Mouse (Mus musculus) forebrain, embryonic 15.5 days (tissue): ENCODE results near the gene Rom1. TPM values are rescaled to one million over a fixed set of nuclear protein-coding genes. Genes with fewer than 3 reads are reported as not detected.
"Not testable (repeated sequence)": the region's sequence is repeated elsewhere in the genome, so short reads cannot be mapped to it uniquely, and the experiment has no call there.

ENCODE experiments used
- ATAC-seq: fragments of 200-750 bp; cut with Nextera tagmentation; replicated peaks from 2 replicates; pipeline ENCODE4 v1.8.0; 2017; ENCODE audit warnings: mild to moderate bottlenecking, moderate TSS enrichment, moderate library complexity
- H3K27ac ChIP-seq: fragments of 300-500 bp; sonication (generic); replicated peaks from 2 replicates; pipeline ENCODE4 v1.5.1; 2015; ENCODE audit warnings: mild to moderate bottlenecking, inconsistent platforms
- H3K27me3 ChIP-seq: fragments of 300-500 bp; sonication (generic); 2 replicates; pipeline ENCODE4 v1.6.1; 2015; ENCODE audit warnings: inconsistent platforms
- H3K36me3 ChIP-seq: fragments of 300-500 bp; sonication (generic); 2 replicates; pipeline ENCODE4 v1.6.1; 2015; ENCODE audit warnings: mild to moderate bottlenecking, inconsistent platforms
- H3K4me1 ChIP-seq: fragments of 300-500 bp; sonication (generic); 2 replicates; pipeline ENCODE4 v1.6.1; 2015; ENCODE audit warnings: inconsistent platforms
- H3K4me2 ChIP-seq: fragments of 300-500 bp; sonication (generic); replicated peaks from 2 replicates; pipeline ENCODE4 v1.6.1; 2015; ENCODE audit warnings: mild to moderate bottlenecking, inconsistent platforms
- H3K4me3 ChIP-seq: fragments of 300-500 bp; sonication (generic); 2 replicates; pipeline ENCODE4 v1.5.1; 2015; ENCODE audit warnings: mild to moderate bottlenecking, inconsistent platforms
- H3K9ac ChIP-seq: fragments of 300-500 bp; sonication (generic); replicated peaks from 2 replicates; pipeline ENCODE4 v1.6.1; 2015; ENCODE audit warnings: mild to moderate bottlenecking, inconsistent platforms
- H3K9me3 ChIP-seq: fragments of 300-500 bp; sonication (generic); 2 replicates; pipeline ENCODE4 v1.6.1; 2016; ENCODE audit warnings: inconsistent platforms
- WGBS: fragments of 180-500 bp; shearing (Covaris S2); methylation state at CpG from one replicate; pipeline ENCODE4 v1.1.7; 2015; ENCODE audit warnings: mixed read lengths; 5-methylcytosine and 5-hydroxymethylcytosine counted together
- polyA plus RNA-seq: library from polyadenylated mRNA; unstranded; fragments of >200 nt; fragmentation: Nextera tagmentation; extraction: Ambion mirVana; gene quantifications from 2 replicates; pipeline ENCODE4 v1.2.1, GENCODE M21; 2015

Gene Rom1
- polyA plus RNA-seq, result 0.87 and 1.5 TPM in 2 replicates

- ATAC-seq, result peak; percentile 64
- H3K27ac ChIP-seq, result peak within 1 kb of the TSS; percentile 12; the same call in 1 of the 2 replicates
Measured at GRCm38 (mm10) chr19:8929224-8930088, at the start of gene Rom1, which contains the start of gene Eml3. TSS of gene Rom1 (minus strand) at chr19:8929356. TSS of gene Eml3 (plus strand) at chr19:8929552.

GRCm38 (mm10) chr19:8976535-8976934 is 47.4 kb upstream of the Rom1 start:
- Histone ChIP-seq H3K36me3 (peaks cover 89% of the 10 kb centered on the region), H3K27ac (no peak overlapping the region), H3K4me3 (no peak overlapping the region), H3K9me3 (no peaks in the 10 kb centered on the region), H3K4me2 (no peak overlapping the region), H3K4me1 (peaks cover 3% of the 10 kb centered on the region), H3K9ac (no peak overlapping the region), H3K27me3 (no peaks in the 10 kb centered on the region)
- WGBS, result 38% methylated on average over 3 of the region's 3 CpGs
- peak; percentile 42; the same call in 1 of the 2 replicates for ATAC-seq

More at GRCm38 (mm10) chr19:8929224-8930088, at the start of gene Rom1, which contains the start of gene Eml3:
- Histone ChIP-seq H3K9ac (peak within 1 kb of the TSS; percentile 59), H3K4me1 (peaks cover 16% of the 10 kb centered on the region), H3K4me3 (peak within 1 kb of the TSS; percentile 50), H3K27me3 (no peaks in the 10 kb centered on the region), H3K36me3 (peaks cover 26% of the 10 kb centered on the region), H3K4me2 (peak within 1 kb of the TSS; percentile 67), H3K9me3 (no peaks in the 10 kb centered on the region)
- WGBS, result under 1% methylated on average over 64 of the region's 74 CpGs

GRCm38 (mm10) chr19:8975491-8975890 is 46.3 kb upstream of the Rom1 start:
- ATAC-seq, result no peak
- 97% methylated on average over 2 of the region's 2 CpGs for WGBS
- Histone ChIP-seq H3K27me3 (no peaks in the 10 kb centered on the region), H3K36me3 (peaks cover 98% of the 10 kb centered on the region), H3K9me3 (no peaks in the 10 kb centered on the region), H3K4me2 (no peak overlapping the region), H3K4me3 (no peak overlapping the region), H3K4me1 (no peaks in the 10 kb centered on the region), H3K9ac (no peak overlapping the region), H3K27ac (no peak overlapping the region)

GRCm38 (mm10) chr19:8974638-8975037 is 45.5 kb upstream of the Rom1 start:
- H3K27ac ChIP-seq, result no peak overlapping the region
- 84% methylated on average over 1 of the region's 1 CpGs for WGBS
- no peaks in the 10 kb centered on the region for H3K27me3 ChIP-seq
- no peak overlapping the region for H3K4me3 ChIP-seq
- H3K9ac ChIP-seq, result no peak overlapping the region
- H3K9me3 ChIP-seq, result no peaks in the 10 kb centered on the region
- no peak overlapping the region for H3K4me2 ChIP-seq
- no peak for ATAC-seq
- H3K4me1 ChIP-seq, result no peaks in the 10 kb centered on the region
- H3K36me3 ChIP-seq, result peaks cover 98% of the 10 kb centered on the region

GRCm38 (mm10) chr19:8972491-8972890 is 43.3 kb upstream of the Rom1 start:
- not testable (repeated sequence) for H3K27ac ChIP-seq, H3K9me3 ChIP-seq, H3K9ac ChIP-seq, ATAC-seq, H3K4me2 ChIP-seq, H3K27me3 ChIP-seq, H3K4me3 ChIP-seq
- peaks cover 15% of the 10 kb centered on the region for H3K4me1 ChIP-seq
- 90% methylated on average over 8 of the region's 8 CpGs for WGBS
- peaks cover 90% of the 10 kb centered on the region for H3K36me3 ChIP-seq

GRCm38 (mm10) chr19:8967893-8968292 is 38.7 kb upstream of the Rom1 start:
- 6% methylated on average over 9 of the region's 9 CpGs for WGBS

GRCm38 (mm10) chr19:8967373-8967743 is 38.2 kb upstream of the Rom1 start:
- H3K36me3 ChIP-seq, result peaks cover 78% of the 10 kb centered on the region
- ATAC-seq, result no peak
- WGBS, result under 1% methylated on average over 8 of the region's 8 CpGs

More at GRCm38 (mm10) chr19:8967893-8968292, 38.7 kb upstream of the Rom1 start:
- no peak for ATAC-seq
- Histone ChIP-seq H3K9ac (peak overlapping the region; percentile 80), H3K4me1 (peaks cover 24% of the 10 kb centered on the region), H3K9me3 (no peaks in the 10 kb centered on the region), H3K27ac (peak overlapping the region; percentile 87; the same call in 1 of the 2 replicates), H3K27me3 (no peaks in the 10 kb centered on the region), H3K4me3 (peak overlapping the region; percentile 83), H3K36me3 (peaks cover 78% of the 10 kb centered on the region), H3K4me2 (peak overlapping the region; percentile 59)

GRCm38 (mm10) chr19:8966590-8967372 is 37.6 kb upstream of the Rom1 start, which contains the start of gene Eef1g:
TSS of gene Eef1g (plus strand) at chr19:8967041.
- Histone ChIP-seq H3K36me3 (peaks cover 76% of the 10 kb centered on the region), H3K27ac (peak within 1 kb of the TSS; percentile 87), H3K4me3 (peak within 1 kb of the TSS; percentile 83), H3K27me3 (no peaks in the 10 kb centered on the region), H3K9me3 (no peaks in the 10 kb centered on the region), H3K4me1 (peaks cover 24% of the 10 kb centered on the region), H3K4me2 (peak within 1 kb of the TSS; percentile 59), H3K9ac (peak within 1 kb of the TSS; percentile 80)
- ATAC-seq, result peak; percentile 99
- under 1% methylated on average over 52 of the region's 52 CpGs for WGBS

More at GRCm38 (mm10) chr19:8967373-8967743, 38.2 kb upstream of the Rom1 start:
- H3K4me3 ChIP-seq, result peak overlapping the region; percentile 83
- peak overlapping the region; percentile 59 for H3K4me2 ChIP-seq
- no peaks in the 10 kb centered on the region for H3K9me3 ChIP-seq
- peak overlapping the region; percentile 80 for H3K9ac ChIP-seq
- H3K4me1 ChIP-seq, result peaks cover 24% of the 10 kb centered on the region
- peak overlapping the region; percentile 87 for H3K27ac ChIP-seq
- H3K27me3 ChIP-seq, result no peaks in the 10 kb centered on the region

- ATAC-seq, result no peak
- peaks cover 76% of the 10 kb centered on the region for H3K36me3 ChIP-seq
- H3K27ac ChIP-seq, result peak overlapping the region; percentile 86
- peak overlapping the region; percentile 52 for H3K9ac ChIP-seq
- peak overlapping the region; percentile 83 for H3K4me3 ChIP-seq
- no peaks in the 10 kb centered on the region for H3K9me3 ChIP-seq
- peaks cover 24% of the 10 kb centered on the region for H3K4me1 ChIP-seq
- H3K27me3 ChIP-seq, result no peaks in the 10 kb centered on the region
- peak overlapping the region; percentile 51 for H3K4me2 ChIP-seq
- WGBS, result 37% methylated on average over 5 of the region's 5 CpGs
Measured at GRCm38 (mm10) chr19:8966198-8966589, 37.0 kb upstream of the Rom1 start.

- H3K4me3 ChIP-seq, result peak overlapping the region; percentile 83
- no peaks in the 10 kb centered on the region for H3K9me3 ChIP-seq
- peak overlapping the region; percentile 52; the same call in 1 of the 2 replicates for H3K9ac ChIP-seq
- H3K27me3 ChIP-seq, result no peaks in the 10 kb centered on the region
- H3K4me1 ChIP-seq, result peaks cover 24% of the 10 kb centered on the region
- peaks cover 76% of the 10 kb centered on the region for H3K36me3 ChIP-seq
- peak overlapping the region; percentile 51 for H3K4me2 ChIP-seq
- no peak for ATAC-seq
- WGBS, result 79% methylated on average over 8 of the region's 8 CpGs
- 0 out of 2 replicates have a peak overlapping the region, but pooled peaks have one; percentile 86 for H3K27ac ChIP-seq
Measured at GRCm38 (mm10) chr19:8965771-8966170, 36.6 kb upstream of the Rom1 start.

GRCm38 (mm10) chr19:8965075-8965474 is 35.9 kb upstream of the Rom1 start:
- H3K4me1 ChIP-seq, result peaks cover 24% of the 10 kb centered on the region
- peaks cover 76% of the 10 kb centered on the region for H3K36me3 ChIP-seq
- H3K4me2 ChIP-seq, result no peak overlapping the region
- no peak overlapping the region for H3K9ac ChIP-seq
- no peak for ATAC-seq
- 91% methylated on average over 11 of the region's 11 CpGs for WGBS
- H3K4me3 ChIP-seq, result no peak overlapping the region
- H3K9me3 ChIP-seq, result no peaks in the 10 kb centered on the region
- no peaks in the 10 kb centered on the region for H3K27me3 ChIP-seq
- H3K27ac ChIP-seq, result no peak overlapping the region
